Mouse (Mus musculus): Measurements from ENCODE around the gene Arr3. TPM values are rescaled to one million over a fixed set of nuclear protein-coding genes. Genes with fewer than 3 reads are reported as not detected.
A peak's percentile ranks its signal among the peaks of the same experiment; 100 is the strongest.

The Arr3 gene
- polyA plus RNA-seq, 1 experiment from 2014 or later = not detected

- WGBS = 22% methylated on average over 62 of the region's 62 CpGs
- H3K27ac ChIP-seq (replicated peaks) = peak within 1 kb of the TSS; percentile 54; the same call in 1 of the 2 replicates
These were observed 20.8 kb downstream of the Arr3 start, which contains the start of gene Pdzd11 for GRCm38 (mm10) chrX:100625802-100626793. TSS of gene Pdzd11 (minus strand) at chrX:100626568.

GRCm38 (mm10) chrX:100629076-100629475, 23.8 kb downstream of the Arr3 start:
- H3K9me3 ChIP-seq = no peaks in the 10 kb centered on the region
- no peak for ATAC-seq (ENCODE audit: low FRiP score, low read depth)
- no peaks in the 10 kb centered on the region for H3K27me3 ChIP-seq
- H3K4me2 ChIP-seq (replicated peaks) = no peak overlapping the region
- H3K36me3 ChIP-seq = no peaks in the 10 kb centered on the region
- H3K9ac ChIP-seq (replicated peaks) = no peak overlapping the region
- H3K27ac ChIP-seq (replicated peaks) = no peak overlapping the region
- 97% methylated on average over 2 of the region's 2 CpGs for WGBS
- H3K4me1 ChIP-seq = 0 out of 2 replicates have a peak, but pooled peaks cover 2% of the 10 kb centered on the region
- no peak overlapping the region for H3K4me3 ChIP-seq

More at GRCm38 (mm10) chrX:100625802-100626793, 20.8 kb downstream of the Arr3 start, which contains the start of gene Pdzd11:
- peak within 1 kb of the TSS; percentile 64 for H3K4me2 ChIP-seq (replicated peaks)
- peak; percentile 99 for ATAC-seq (ENCODE audit: low FRiP score, low read depth)
- H3K36me3 ChIP-seq = peaks cover 16% of the 10 kb centered on the region; the same call in 1 of the 2 replicates
- no peaks in the 10 kb centered on the region for H3K27me3 ChIP-seq
- no peaks in the 10 kb centered on the region for H3K9me3 ChIP-seq
- H3K9ac ChIP-seq (replicated peaks) = peak within 1 kb of the TSS; percentile 62
- peak within 1 kb of the TSS; percentile 57 for H3K4me3 ChIP-seq
- 0 out of 2 replicates have a peak, but pooled peaks cover 2% of the 10 kb centered on the region for H3K4me1 ChIP-seq

- Histone ChIP-seq H3K4me2 (replicated peaks) (no peak overlapping the region), H3K27ac (replicated peaks) (no peak overlapping the region), H3K9ac (replicated peaks) (no peak overlapping the region), H3K4me1 (no peaks in the 10 kb centered on the region), H3K9me3 (no peaks in the 10 kb centered on the region), H3K4me3 (no peak overlapping the region), H3K36me3 (peaks cover 3% of the 10 kb centered on the region; the same call in 1 of the 2 replicates), H3K27me3 (no peaks in the 10 kb centered on the region)
- 89% methylated on average over 8 of the region's 8 CpGs for WGBS
- ATAC-seq (ENCODE audit: low FRiP score, low read depth) = no peak
These were observed 33.2 kb downstream of the Arr3 start for GRCm38 (mm10) chrX:100638477-100638876.

- no peak overlapping the region for H3K4me2 ChIP-seq (replicated peaks)
These were observed 47.6 kb downstream of the Arr3 start for GRCm38 (mm10) chrX:100652848-100653247.

GRCm38 (mm10) chrX:100664825-100665224, 59.5 kb downstream of the Arr3 start:
- Histone ChIP-seq H3K4me2 (replicated peaks) (no peak overlapping the region), H3K36me3 (no peaks in the 10 kb centered on the region), H3K9ac (replicated peaks) (no peak overlapping the region), H3K9me3 (no peaks in the 10 kb centered on the region), H3K27me3 (peaks cover 3% of the 10 kb centered on the region; the same call in 1 of the 2 replicates), H3K4me3 (no peak overlapping the region), H3K27ac (replicated peaks) (no peak overlapping the region), H3K4me1 (no peaks in the 10 kb centered on the region)
- ATAC-seq (ENCODE audit: low FRiP score, low read depth) = no peak
- WGBS = 93% methylated on average over 2 of the region's 2 CpGs

More at GRCm38 (mm10) chrX:100652848-100653247, 47.6 kb downstream of the Arr3 start:
- no peak for ATAC-seq (ENCODE audit: low FRiP score, low read depth)
- Histone ChIP-seq H3K36me3 (no peaks in the 10 kb centered on the region), H3K4me3 (no peak overlapping the region), H3K4me1 (no peaks in the 10 kb centered on the region), H3K9ac (replicated peaks) (no peak overlapping the region), H3K27me3 (no peaks in the 10 kb centered on the region), H3K27ac (replicated peaks) (no peak overlapping the region), H3K9me3 (no peaks in the 10 kb centered on the region)

Other genes starting within 250 kb of the Arr3 start
- not detected in 2 replicates for gene Otud6a, start 176.5 kb upstream of the Arr3 start, polyA plus RNA-seq (2016; fragmentation: Nextera tagmentation; extraction: Ambion mirVana)
- gene Awat2, start 162.8 kb upstream of the Arr3 start, polyA plus RNA-seq (2016; fragmentation: Nextera tagmentation; extraction: Ambion mirVana) = 0.37 and 0.43 TPM in 2 replicates
- 31.0 and 32.1 TPM in 2 replicates for gene Igbp1, start 111.2 kb upstream of the Arr3 start, polyA plus RNA-seq (2016; fragmentation: Nextera tagmentation; extraction: Ambion mirVana)
- not detected in 2 replicates for gene Dgat2l6, start 80.7 kb upstream of the Arr3 start, polyA plus RNA-seq (2016; fragmentation: Nextera tagmentation; extraction: Ambion mirVana)
- gene Awat1, start 33.2 kb upstream of the Arr3 start, polyA plus RNA-seq (2016; fragmentation: Nextera tagmentation; extraction: Ambion mirVana) = not detected in 2 replicates
- gene P2ry4, start 10.6 kb upstream of the Arr3 start, polyA plus RNA-seq (2016; fragmentation: Nextera tagmentation; extraction: Ambion mirVana) = not detected in 2 replicates
- gene Kif4, start 20.2 kb downstream of the Arr3 start, polyA plus RNA-seq (2016; fragmentation: Nextera tagmentation; extraction: Ambion mirVana) = 39.2 and 44.3 TPM in 2 replicates
- 133 and 138 TPM in 2 replicates for gene Pdzd11, start 21.1 kb downstream of the Arr3 start, polyA plus RNA-seq (2016; fragmentation: Nextera tagmentation; extraction: Ambion mirVana)
- 12.8 and 14.5 TPM in 2 replicates for gene Gdpd2, start 124.4 kb downstream of the Arr3 start, polyA plus RNA-seq (2016; fragmentation: Nextera tagmentation; extraction: Ambion mirVana)
- 20.0 and 20.8 TPM in 2 replicates for gene Dlg3, start 162.2 kb downstream of the Arr3 start, polyA plus RNA-seq (2016; fragmentation: Nextera tagmentation; extraction: Ambion mirVana)